Mouse (Mus musculus): Measurements from ENCODE around the gene Zfp786. TPM values are rescaled to one million over a fixed set of nuclear protein-coding genes. Genes with fewer than 3 reads are reported as not detected.

Gene Zfp786
- polyA plus RNA-seq, 1 experiment = 0.19 TPM

- H3K36me3 ChIP-seq (ENCODE audit: control insufficient read depth, insufficient read depth, low read length) = no peaks in the 10 kb centered on the region; the same call in 1 of the 2 replicates
- peaks cover 11% of the 10 kb centered on the region; the same call in 1 of the 2 replicates for H3K4me1 ChIP-seq (ENCODE audit: control insufficient read depth, insufficient read depth, low read length)
- H3K4me3 ChIP-seq (ENCODE audit: insufficient read depth, low read depth, low read length) = peak overlapping the region; percentile 75
- H3K27me3 ChIP-seq (replicated peaks; ENCODE audit: control insufficient read depth, insufficient read depth, low read length) = no peaks in the 10 kb centered on the region
- peak; percentile 42 for DNase-seq
- under 1% methylated on average over 17 of the region's 17 CpGs for WGBS
- TF ChIP-seq POLR2A (IDR thresholded peaks at IDR 0.05; ENCODE audit: low read depth, low read length) (no peak), CTCF (conservative IDR thresholded peaks at IDR 0.05; ENCODE audit: insufficient read depth, insufficient read length, low read depth, low read length) (no peak)
- H3K27ac ChIP-seq (ENCODE audit: insufficient read depth, low read depth, low read length) = peak overlapping the region; percentile 8; the same call in 1 of the 2 replicates
Measured at GRCm38 (mm10) chr6:47812271-47812915, 18.3 kb downstream of the Zfp786 start.

- 48% methylated on average over 5 of the region's 5 CpGs for WGBS
- no peak for TF ChIP-seq POLR2A (IDR thresholded peaks at IDR 0.05; ENCODE audit: low read depth, low read length)
- no peak for TF ChIP-seq CTCF (conservative IDR thresholded peaks at IDR 0.05; ENCODE audit: insufficient read depth, insufficient read length, low read depth, low read length)
- H3K27ac ChIP-seq (ENCODE audit: insufficient read depth, low read depth, low read length) = no peak overlapping the region
- H3K4me3 ChIP-seq (ENCODE audit: insufficient read depth, low read depth, low read length) = no peak overlapping the region; the same call in 1 of the 2 replicates
- DNase-seq = no peak
- H3K36me3 ChIP-seq (ENCODE audit: control insufficient read depth, insufficient read depth, low read length) = no peaks in the 10 kb centered on the region; the same call in 1 of the 2 replicates
- H3K4me1 ChIP-seq (ENCODE audit: control insufficient read depth, insufficient read depth, low read length) = peaks cover 11% of the 10 kb centered on the region; the same call in 1 of the 2 replicates
- no peaks in the 10 kb centered on the region for H3K27me3 ChIP-seq (replicated peaks; ENCODE audit: control insufficient read depth, insufficient read depth, low read length)
Measured at GRCm38 (mm10) chr6:47811324-47811723, 19.3 kb downstream of the Zfp786 start.

- TF ChIP-seq POLR2A (IDR thresholded peaks at IDR 0.05; ENCODE audit: low read depth, low read length) (no peak), CTCF (conservative IDR thresholded peaks at IDR 0.05; ENCODE audit: insufficient read depth, insufficient read length, low read depth, low read length) (no peak)
- Histone ChIP-seq H3K4me1 (ENCODE audit: control insufficient read depth, insufficient read depth, low read length) (peaks cover 11% of the 10 kb centered on the region; the same call in 1 of the 2 replicates), H3K4me3 (ENCODE audit: insufficient read depth, low read depth, low read length) (no peak overlapping the region), H3K27ac (ENCODE audit: insufficient read depth, low read depth, low read length) (no peak overlapping the region), H3K27me3 (replicated peaks; ENCODE audit: control insufficient read depth, insufficient read depth, low read length) (no peaks in the 10 kb centered on the region), H3K36me3 (ENCODE audit: control insufficient read depth, insufficient read depth, low read length) (peaks cover 1% of the 10 kb centered on the region; the same call in 1 of the 2 replicates)
- no peak for DNase-seq
- WGBS = 52% methylated on average over 2 of the region's 2 CpGs
Measured at GRCm38 (mm10) chr6:47810181-47810580, 20.5 kb downstream of the Zfp786 start.

- WGBS = 68% methylated on average over 4 of the region's 4 CpGs
- no peak for DNase-seq
- H3K4me1 ChIP-seq (ENCODE audit: control insufficient read depth, insufficient read depth, low read length) = peaks cover 11% of the 10 kb centered on the region; the same call in 1 of the 2 replicates
- no peak overlapping the region for H3K27ac ChIP-seq (ENCODE audit: insufficient read depth, low read depth, low read length)
- peaks cover 3% of the 10 kb centered on the region for H3K36me3 ChIP-seq (ENCODE audit: control insufficient read depth, insufficient read depth, low read length)
- TF ChIP-seq CTCF (conservative IDR thresholded peaks at IDR 0.05; ENCODE audit: insufficient read depth, insufficient read length, low read depth, low read length) (no peak), POLR2A (IDR thresholded peaks at IDR 0.05; ENCODE audit: low read depth, low read length) (no peak)
- H3K4me3 ChIP-seq (ENCODE audit: insufficient read depth, low read depth, low read length) = no peak overlapping the region
- H3K27me3 ChIP-seq (replicated peaks; ENCODE audit: control insufficient read depth, insufficient read depth, low read length) = no peaks in the 10 kb centered on the region
Measured at GRCm38 (mm10) chr6:47809053-47809452, 21.6 kb downstream of the Zfp786 start.

- 84% methylated on average over 5 of the region's 5 CpGs for WGBS
- peaks cover 6% of the 10 kb centered on the region for H3K36me3 ChIP-seq (ENCODE audit: control insufficient read depth, insufficient read depth, low read length)
- TF ChIP-seq CTCF (conservative IDR thresholded peaks at IDR 0.05; ENCODE audit: insufficient read depth, insufficient read length, low read depth, low read length) = no peak
- no peak for TF ChIP-seq POLR2A (IDR thresholded peaks at IDR 0.05; ENCODE audit: low read depth, low read length)
Measured at GRCm38 (mm10) chr6:47808545-47808944, 22.1 kb downstream of the Zfp786 start.

GRCm38 (mm10) chr6:47807419-47807818 is 23.2 kb downstream of the Zfp786 start:
- peaks cover 6% of the 10 kb centered on the region for H3K36me3 ChIP-seq (ENCODE audit: control insufficient read depth, insufficient read depth, low read length)
- WGBS = 73% methylated on average over 2 of the region's 2 CpGs
- TF ChIP-seq CTCF (conservative IDR thresholded peaks at IDR 0.05; ENCODE audit: insufficient read depth, insufficient read length, low read depth, low read length) = no peak
- TF ChIP-seq POLR2A (IDR thresholded peaks at IDR 0.05; ENCODE audit: low read depth, low read length) = no peak
- peaks cover 11% of the 10 kb centered on the region; the same call in 1 of the 2 replicates for H3K4me1 ChIP-seq (ENCODE audit: control insufficient read depth, insufficient read depth, low read length)
- no peak for DNase-seq
- H3K4me3 ChIP-seq (ENCODE audit: insufficient read depth, low read depth, low read length) = no peak overlapping the region
- H3K27me3 ChIP-seq (replicated peaks; ENCODE audit: control insufficient read depth, insufficient read depth, low read length) = no peaks in the 10 kb centered on the region
- H3K27ac ChIP-seq (ENCODE audit: insufficient read depth, low read depth, low read length) = no peak overlapping the region

More at GRCm38 (mm10) chr6:47808545-47808944, 22.1 kb downstream of the Zfp786 start:
- Histone ChIP-seq H3K27ac (ENCODE audit: insufficient read depth, low read depth, low read length) (no peak overlapping the region), H3K4me3 (ENCODE audit: insufficient read depth, low read depth, low read length) (no peak overlapping the region), H3K27me3 (replicated peaks; ENCODE audit: control insufficient read depth, insufficient read depth, low read length) (no peaks in the 10 kb centered on the region), H3K4me1 (ENCODE audit: control insufficient read depth, insufficient read depth, low read length) (peaks cover 11% of the 10 kb centered on the region; the same call in 1 of the 2 replicates)
- no peak for DNase-seq

GRCm38 (mm10) chr6:47805520-47805919 is 25.1 kb downstream of the Zfp786 start:
- peaks cover 6% of the 10 kb centered on the region for H3K36me3 ChIP-seq (ENCODE audit: control insufficient read depth, insufficient read depth, low read length)
- H3K4me1 ChIP-seq (ENCODE audit: control insufficient read depth, insufficient read depth, low read length) = peaks cover 3% of the 10 kb centered on the region; the same call in 1 of the 2 replicates
- no peak overlapping the region for H3K27ac ChIP-seq (ENCODE audit: insufficient read depth, low read depth, low read length)
- no peak for TF ChIP-seq POLR2A (IDR thresholded peaks at IDR 0.05; ENCODE audit: low read depth, low read length)
- no peak for TF ChIP-seq CTCF (conservative IDR thresholded peaks at IDR 0.05; ENCODE audit: insufficient read depth, insufficient read length, low read depth, low read length)
- 51% methylated on average over 2 of the region's 2 CpGs for WGBS
- H3K27me3 ChIP-seq (replicated peaks; ENCODE audit: control insufficient read depth, insufficient read depth, low read length) = no peaks in the 10 kb centered on the region
- no peak for DNase-seq
- no peak overlapping the region for H3K4me3 ChIP-seq (ENCODE audit: insufficient read depth, low read depth, low read length)

Data from kidney, adult 2 months (tissue).